Mouse (Mus musculus): ENCODE data around the gene Hsd11b2.

The Hsd11b2 gene

GRCm38 (mm10) chr8:105484392-105484791 lies 34.2 kb upstream of the Hsd11b2 start:
- peak; percentile 50 for DNase-seq

DNA sequence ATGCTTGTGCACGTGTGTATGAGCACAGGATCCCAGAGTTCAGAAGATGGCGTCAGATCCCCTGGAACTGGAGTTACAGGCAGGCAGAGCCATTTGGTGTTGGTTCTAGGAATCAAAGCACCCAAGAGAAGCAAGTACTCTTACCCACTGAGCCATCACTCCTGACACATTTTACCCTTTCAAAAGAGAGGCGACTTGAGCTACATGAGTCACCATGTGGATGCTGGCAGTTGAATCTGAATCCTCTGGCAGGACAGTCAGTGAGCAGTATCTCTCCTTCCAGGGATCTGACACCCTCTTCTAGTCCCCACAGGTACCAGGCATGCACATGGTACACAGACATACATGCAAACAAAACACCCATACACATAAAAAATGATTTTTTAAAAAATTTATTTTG lies 30.5 kb upstream of the Hsd11b2 start:
- no peak for DNase-seq

- DNase-seq = no peak
Measured at GRCm38 (mm10) chr8:105489281-105489680, 29.3 kb upstream of the Hsd11b2 start.

DNA sequence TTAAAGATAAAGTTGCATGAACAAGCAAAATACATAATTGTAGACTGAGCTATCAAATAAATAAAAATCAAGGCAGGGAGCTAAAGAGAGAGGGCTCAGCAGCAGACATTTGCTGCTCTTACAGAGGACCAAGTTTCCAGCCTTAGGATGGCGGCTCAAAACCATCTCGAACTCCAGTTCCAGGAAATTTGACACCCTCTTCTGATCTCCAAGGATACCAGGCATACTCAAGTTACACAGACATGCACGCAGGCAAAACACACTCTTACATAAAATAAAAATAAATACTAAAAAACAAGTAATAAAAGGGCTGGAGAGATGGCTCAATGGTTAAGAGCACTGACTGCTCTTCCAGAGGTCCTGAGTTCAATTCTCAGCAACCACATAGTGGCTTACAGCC lies 25.1 kb upstream of the Hsd11b2 start:
- DNase-seq = no peak

- DNase-seq = no peak
Measured at GRCm38 (mm10) chr8:105494566-105494965, 24.0 kb upstream of the Hsd11b2 start.

DNA sequence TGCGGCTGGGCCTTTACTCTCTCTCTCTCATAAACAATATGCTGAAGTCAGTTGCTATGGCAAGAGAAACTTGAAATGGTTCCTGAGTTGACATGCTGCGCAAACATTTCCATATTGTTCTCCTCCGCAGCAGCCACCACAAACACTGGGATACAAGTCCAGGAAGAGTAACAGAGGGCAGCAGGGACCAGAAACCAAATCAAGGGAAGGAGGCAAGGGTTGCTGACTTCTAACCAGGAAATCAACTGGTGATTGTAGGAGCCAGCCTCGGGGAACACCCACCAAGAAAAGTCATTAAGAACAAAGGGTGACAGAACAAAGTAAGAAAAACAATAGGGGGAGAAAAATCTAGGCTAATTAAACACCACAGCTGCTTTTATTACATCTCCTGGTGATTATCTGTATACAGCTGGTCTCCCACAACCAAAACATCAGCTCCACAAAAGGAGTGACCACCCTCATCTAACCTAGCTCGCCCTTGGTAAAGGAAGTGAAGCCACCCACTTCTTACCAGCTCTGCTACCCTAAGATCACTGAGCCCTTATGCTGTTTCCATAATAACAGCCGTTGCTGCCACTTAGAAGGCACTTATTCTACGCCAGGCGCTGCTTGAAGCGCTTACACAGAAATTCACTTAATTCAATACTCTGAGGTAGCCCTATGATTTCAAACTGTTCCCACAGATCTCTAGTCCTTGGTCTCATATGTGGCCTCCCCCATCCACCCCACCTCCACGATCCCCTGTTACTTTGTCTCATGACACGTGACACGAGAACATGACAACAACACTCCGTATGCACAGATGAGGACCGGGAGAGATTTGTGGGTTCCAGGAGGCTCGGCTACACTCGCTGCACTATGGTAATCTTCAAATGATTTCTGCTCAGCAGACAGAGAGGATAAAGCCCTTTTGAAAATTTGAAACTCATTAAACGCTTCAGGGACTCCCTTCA lies 22.9 kb upstream of the Hsd11b2 start:
- DNase-seq = no peak

DNA sequence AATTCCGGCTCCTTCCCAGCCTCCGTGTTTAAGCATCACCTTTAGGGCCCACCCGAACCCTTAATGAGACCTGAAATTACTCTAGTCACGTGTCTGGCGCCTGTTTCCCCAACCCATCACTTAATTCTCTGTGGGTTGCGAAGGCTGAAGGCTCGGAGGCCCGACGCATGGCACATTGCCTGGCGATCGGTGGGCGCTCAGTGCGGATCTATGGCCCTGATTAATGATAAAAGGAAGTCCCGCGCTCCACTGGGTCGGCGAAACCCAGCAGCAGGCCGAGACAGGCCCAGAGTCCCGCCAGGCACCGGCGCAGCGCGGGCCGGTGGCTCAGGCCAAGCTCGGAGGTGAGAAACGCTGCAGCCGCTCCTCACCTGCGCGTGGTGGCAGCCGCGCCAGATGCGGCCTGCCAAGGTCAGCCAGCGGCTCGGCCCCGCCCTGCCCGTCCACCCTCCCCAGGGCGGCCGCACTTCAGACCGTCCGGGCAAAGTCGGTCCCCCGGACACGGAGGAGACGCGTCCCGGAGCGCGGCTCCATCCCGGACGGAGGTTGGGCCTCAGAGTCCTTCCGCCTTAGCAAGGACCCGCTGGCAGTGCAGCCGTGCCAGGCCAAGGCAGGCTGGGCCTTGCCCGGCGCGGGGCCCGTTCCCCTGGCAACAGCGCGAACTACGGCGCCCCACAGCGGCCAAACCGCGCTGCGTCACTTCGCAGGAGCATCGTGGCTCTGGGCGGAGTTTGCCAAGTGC lies 21.9 kb upstream of the Hsd11b2 start, which contains the start of gene Zdhhc1:
Gene Zdhhc1, minus strand, starts transcription at position 464 of the 742 bp plus-strand sequence.
- peak; percentile 83 for DNase-seq

GRCm38 (mm10) chr8:105499787-105500186 lies 18.8 kb upstream of the Hsd11b2 start:
- DNase-seq = no peak

GRCm38 (mm10) chr8:105504617-105505016 lies 13.9 kb upstream of the Hsd11b2 start:
- no peak for DNase-seq

GRCm38 (mm10) chr8:105506977-105507376 lies 11.6 kb upstream of the Hsd11b2 start:
- DNase-seq = no peak

DNA sequence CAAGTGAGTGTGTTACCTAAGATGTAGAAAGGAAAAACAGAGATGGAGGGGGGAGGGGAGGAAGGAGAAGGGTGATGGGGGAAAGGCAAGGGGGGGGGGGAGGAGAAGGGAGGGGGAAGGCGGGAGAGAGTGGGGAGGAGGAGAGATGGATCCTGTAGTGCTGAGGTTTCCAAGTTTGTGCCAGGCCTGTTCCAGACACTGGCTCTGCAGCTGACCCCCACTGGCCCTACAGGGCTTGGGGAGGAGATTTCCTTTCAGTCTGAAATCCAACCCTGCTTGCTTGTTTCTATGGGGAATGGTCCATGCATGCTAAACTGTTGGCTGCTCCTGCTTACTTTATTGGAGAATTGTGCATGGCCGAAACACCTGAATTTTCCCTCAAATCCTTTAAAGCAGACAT lies 9.8 kb upstream of the Hsd11b2 start:
- no peak for DNase-seq

DNA sequence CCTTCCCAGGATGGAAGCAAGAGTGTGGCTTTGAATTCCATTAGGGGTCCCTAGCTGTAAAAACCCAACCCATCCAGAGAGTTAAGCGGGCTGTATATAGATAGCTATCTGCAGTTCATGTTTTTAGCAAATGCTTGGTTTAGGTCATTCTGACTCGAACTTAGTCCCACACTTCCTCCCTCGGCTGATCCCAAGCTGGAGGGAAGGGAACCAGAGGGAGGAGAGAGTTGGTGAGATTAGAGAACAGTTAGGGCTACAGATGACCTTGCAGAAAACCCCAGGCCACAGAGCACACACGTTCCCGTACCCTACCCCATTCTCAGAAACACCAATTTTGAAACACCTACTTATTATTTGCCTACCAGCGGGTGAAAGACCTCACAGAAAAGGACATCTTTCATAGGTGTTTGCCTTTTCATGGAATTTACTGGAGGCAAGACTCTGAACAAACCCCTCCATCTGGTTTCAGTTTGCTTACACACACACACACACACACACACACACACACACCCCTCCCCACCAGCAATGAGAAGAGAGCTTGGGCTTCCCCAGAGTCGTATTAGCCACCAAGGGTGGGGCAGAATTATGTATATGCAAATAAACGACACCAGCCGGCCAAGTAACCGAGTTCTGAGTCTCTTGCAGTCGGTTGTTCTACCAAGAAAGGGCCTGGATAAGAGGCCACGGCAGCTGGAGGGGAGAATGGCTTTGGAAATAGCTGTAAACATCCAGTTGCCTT lies 8.4 kb upstream of the Hsd11b2 start:
- DNase-seq = no peak

- no peak for DNase-seq
Measured at GRCm38 (mm10) chr8:105514194-105514593, 4.4 kb upstream of the Hsd11b2 start.

DNA sequence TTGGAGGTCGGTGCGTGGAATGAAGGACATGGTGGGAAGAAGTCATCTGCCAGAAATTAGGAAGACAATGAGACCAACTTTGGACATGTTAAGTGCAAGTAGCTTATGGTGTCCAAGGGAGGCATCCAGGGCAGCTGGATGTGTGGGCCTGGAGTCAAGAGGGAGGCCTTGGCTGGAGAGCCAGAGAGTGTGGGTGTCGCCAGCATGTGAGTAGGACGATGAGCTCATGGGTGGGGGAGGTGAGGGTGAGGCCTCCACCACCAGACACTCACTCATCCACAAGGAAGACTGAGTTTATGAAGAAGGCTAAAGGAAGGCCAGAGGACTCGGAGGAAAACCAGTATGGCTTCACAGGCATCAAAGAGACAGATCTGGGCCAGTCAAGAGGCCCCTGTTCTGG lies 3.9 kb upstream of the Hsd11b2 start:
- DNase-seq = no peak

DNA sequence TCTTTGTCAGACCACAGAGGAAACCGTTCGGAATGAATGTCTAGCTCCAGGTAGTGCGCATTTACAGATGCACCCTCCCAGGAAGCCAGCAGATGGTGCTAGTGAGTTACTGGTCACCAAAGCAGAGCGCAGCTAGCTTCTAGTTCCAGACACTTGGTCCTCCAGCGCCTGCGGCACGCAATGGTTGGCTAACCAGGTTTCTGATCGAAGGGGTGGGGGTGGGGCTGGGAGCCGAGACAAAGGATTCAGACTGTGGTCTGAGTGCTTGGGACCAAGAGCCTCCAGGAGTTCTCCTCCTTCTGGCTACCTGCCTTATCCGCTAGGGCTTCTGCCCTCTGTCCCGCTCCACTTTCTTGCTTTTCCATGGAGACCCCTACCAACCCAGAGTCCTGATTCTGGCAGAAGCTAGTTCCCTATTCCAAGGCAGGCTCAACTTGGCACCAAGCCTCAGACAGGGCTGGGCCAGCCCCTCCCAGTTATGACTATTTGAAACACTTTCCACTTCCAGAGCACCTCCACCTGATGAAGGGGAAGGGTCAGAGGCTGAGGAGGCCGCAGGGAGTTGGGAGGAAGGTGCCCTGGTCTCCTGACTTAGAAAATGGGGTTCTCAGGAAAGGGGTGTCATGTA lies 2.4 kb upstream of the Hsd11b2 start:
- DNase-seq = peak; percentile 74

GRCm38 (mm10) chr8:105517346-105517745 lies 1.2 kb upstream of the Hsd11b2 start:
- no peak for DNase-seq

GRCm38 (mm10) chr8:105519591-105519990 lies 1.0 kb downstream of the Hsd11b2 start:
- no peak for DNase-seq

GRCm38 (mm10) chr8:105520521-105520920 lies 2.0 kb downstream of the Hsd11b2 start:
- no peak for DNase-seq

DNA sequence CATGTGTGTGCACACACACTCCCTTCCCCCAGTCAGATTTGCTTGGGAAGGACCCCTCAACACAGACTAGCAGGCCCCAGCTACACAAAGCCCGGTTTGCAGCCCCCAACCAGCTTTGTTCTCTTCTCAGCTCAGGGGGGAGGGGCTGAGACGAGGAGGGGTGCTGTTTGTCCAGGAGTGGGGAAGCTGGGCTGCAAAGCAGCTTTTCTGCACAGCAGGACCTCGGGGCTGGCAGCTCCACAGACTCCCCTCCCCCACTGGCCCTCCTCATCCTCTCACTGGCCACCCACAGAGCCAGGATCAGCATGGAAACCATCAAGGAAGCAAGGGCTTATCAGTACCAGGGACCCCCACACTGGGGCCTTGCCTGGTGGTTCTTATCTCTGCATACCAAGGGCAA lies 2.5 kb downstream of the Hsd11b2 start:
- DNase-seq = no peak

GRCm38 (mm10) chr8:105521995-105522769 lies 3.6 kb downstream of the Hsd11b2 start:
- DNase-seq = no peak

DNA sequence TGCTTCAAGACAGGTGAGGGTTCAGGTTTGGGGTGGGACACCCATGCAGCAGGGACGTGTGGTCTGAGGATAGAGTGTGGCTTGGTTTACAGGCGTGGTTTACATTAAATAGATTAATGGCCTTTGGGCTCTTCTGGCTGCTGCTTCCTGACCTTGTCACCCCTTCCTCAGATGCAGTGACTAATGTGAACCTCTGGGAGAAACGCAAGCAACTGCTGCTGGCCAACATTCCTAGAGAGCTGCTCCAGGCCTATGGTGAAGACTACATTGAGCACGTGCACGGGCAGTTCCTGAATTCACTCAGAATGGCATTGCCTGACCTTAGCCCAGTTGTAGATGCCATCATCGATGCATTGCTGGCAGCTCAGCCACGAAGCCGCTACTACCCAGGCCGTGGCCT lies 4.3 kb downstream of the Hsd11b2 start:
- no peak for DNase-seq

GRCm38 (mm10) chr8:105527110-105527509 lies 8.6 kb downstream of the Hsd11b2 start:
- no peak for DNase-seq

Measured in right cerebral cortex, postnatal 4 days (tissue).